Mouse (Mus musculus) 3T3-L1 (cell line): ENCODE results near the gene Eid1.
A peak's percentile ranks its signal among the peaks of the same experiment; 100 is the strongest.

Experiments used
- DNase-seq: peaks from one replicate; pipeline ENCODE4 v3.0.0-alpha.2; 2015; ENCODE audit warnings: low read depth, low spot score

Eid1 gene

DNA sequence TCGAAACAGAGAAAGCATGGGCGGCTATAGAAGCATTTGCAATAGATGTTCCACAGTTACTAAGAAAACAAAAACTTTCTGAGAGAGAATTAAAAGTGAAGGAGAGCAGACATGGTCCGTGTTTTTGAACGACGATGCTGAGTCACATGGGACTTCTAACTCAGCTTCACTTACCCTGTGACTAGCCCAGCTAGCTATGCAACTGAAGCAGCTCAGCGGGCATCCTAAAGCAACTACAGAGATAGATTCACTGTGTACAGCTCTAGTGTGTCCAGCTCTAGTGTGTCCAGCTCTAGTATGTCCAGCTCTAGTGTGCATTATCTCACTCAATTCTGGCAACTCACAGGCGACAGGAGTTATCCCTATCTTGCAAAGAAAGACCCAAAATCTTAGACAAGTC, 5.2 kb upstream of the Eid1 start:
- peak; percentile 72 for DNase-seq

GRCm38 (mm10) chr2:125670846-125671245, 2.0 kb upstream of the Eid1 start:
- DNase-seq: peak; percentile 56

DNA sequence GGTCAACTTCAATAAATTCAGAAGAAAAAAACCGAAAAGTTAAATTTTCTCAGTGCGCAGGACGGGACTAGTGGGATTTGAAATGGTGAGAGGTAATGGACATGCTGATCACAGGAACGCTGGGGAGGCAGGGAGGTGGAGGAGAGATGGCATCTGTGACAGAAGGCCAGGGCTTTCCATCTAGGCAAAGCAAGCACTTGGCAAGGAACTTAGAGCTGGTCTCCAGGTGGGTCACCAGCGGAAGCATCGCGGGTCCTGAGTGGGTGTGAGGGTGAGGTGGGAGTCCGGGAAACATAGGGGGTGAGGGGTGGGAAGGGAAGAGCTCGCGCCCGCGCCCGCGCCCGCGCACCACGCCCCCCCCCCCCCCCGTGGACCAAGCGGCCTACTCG, 333 bp upstream of the Eid1 start:
- DNase-seq: no peak

DNA sequence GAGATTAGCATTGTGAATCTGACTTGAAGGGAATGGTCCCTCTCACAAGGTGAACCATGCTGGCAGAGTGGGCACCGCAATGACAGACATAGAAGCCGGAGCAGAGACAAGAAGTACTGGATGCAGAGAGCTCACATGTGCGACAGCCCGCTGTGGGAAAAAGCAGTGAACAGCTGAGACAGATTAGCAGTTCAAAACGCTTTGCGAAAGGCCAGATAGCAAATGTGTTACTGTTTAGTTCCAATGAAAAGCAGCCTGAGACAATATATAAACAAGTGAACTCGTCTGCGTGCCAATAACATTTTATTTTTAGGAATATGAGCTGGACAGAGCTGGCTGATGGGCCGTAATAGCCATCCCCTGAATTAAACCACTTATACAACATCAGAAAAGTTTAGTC, 8.9 kb downstream of the Eid1 start:
- DNase-seq: no peak

DNA sequence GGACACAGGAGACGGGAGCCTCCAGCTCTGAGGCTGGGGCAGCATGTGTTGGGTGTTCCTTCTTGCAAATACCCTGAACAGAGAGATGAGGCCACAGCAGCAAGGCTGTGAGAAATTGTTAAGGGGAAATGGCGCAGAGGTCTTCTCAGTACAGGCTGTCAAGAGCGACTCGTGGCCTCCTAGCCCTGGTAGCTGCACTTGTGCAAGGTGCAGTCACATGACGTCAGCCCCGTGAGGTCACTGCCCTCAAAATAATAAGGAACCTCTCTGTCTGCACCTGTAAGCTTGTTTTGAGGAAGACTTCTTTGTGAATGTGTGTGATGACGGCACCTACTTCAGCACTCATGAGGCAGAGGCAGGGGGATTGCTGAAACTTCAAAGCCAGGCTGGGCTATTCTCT, 11.0 kb downstream of the Eid1 start:
- DNase-seq: no peak

GRCm38 (mm10) chr2:125684559-125685440, 11.9 kb downstream of the Eid1 start:
- DNase-seq: no peak

DNA sequence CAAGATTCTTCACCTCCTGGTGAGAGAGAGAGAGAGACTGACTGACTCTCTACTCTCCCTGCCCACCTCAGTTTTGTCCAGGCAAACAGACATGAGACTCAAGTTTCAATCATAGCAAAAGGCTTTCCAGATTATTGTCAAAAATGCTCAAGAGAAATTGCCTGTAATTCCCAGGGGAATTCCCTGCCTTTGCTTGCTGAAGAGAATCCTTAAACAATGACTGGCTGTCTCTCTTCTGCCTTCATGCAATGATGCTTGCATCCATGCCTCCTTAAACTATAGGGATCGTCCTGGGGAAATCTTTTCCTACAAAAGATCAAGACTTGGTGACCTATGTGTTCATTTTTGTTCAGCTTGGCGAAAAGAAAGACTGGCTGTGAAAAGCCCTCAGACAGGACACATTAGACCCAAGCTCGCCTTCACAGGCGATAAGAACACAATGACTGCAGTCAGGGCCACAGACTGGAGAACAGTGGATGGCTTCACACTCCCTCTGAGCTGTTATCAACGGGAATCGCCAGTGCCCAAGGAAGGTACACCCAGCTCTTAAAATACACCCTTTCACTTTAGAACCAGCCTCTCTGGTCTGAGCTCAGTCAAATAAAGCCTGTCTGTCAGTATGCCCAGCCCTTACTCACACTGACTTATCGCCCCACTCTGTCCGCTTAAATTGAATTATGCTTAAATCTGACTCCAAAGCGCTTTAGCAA, 12.7 kb downstream of the Eid1 start:
- peak; percentile 59 for DNase-seq

DNA sequence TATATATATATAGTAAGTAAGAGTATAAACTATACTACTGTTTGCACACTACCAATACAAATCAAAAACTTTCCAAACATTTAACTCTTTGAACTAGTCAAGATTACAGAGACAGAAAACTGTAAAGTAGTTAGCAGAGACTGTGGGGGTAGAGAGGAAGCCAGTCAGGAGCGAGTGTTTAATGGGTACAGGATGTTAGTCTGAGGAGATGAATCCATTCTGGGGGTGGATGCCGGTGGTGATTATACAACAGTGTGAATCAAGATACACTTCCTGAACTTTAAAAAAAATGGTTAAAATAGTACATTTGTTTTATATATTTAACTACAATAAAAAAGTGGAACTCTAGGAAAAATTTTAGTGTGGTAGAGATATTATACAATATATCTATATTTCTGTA, 19.1 kb downstream of the Eid1 start:
- no peak for DNase-seq

DNA sequence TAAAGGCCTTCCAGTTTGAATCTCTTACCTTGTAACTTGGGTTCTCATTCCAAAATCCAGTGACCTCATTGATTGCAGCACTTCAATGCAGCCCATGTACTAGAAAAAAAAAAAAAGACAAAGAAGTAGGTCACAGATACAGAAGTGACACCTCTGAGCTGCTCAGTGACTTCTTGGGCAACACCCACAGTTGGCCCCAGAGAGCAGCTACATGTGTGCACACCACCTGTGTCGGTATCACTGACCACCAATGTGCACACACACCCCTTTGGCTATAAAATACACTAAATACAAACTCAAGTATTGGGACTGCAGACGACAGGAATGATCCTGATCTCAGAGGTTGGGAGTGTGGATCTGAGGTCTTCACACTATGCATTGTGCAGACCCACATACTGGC, 21.9 kb downstream of the Eid1 start:
- no peak for DNase-seq

DNA sequence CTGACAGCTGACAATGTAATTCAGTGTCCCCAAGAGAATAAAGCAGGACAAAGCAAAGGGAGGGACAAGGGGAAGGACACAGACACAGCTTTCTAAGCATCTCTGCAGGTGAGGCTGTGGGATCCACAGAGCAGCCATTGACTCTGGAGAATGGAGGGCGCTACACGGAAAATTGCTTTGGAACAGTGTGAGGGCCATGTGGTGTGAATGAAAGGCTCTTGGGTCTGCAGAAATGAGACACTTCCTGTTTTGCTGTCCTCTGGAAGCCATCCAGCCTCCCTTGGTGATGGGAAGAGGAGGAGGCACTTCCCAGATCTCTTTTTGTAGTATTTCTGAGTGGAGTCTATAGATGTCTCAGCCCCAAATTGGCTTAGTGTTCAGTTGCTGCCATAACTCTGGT, 23.3 kb downstream of the Eid1 start:
- peak; percentile 52 for DNase-seq

DNA sequence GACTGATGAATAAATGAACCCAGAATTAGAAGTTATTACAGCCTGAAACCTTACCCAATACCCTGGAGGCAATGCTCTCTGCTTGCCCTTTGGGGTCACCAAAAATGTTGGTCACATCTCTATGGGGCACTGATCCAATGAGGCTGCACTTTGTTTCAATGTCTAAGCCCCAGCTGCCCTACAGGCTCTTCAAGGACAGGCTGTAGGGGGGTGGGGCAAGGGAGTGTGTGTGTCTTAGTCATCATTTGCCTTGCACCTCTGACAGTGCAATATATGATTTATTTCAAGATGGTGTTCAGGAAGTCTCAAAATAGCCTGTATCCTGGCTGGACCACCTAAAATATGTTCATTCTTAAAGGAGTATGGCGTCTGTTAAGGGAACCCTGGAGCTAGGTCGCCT, 28.7 kb downstream of the Eid1 start:
- DNase-seq: peak; percentile 78

GRCm38 (mm10) chr2:125702851-125703250, 30.0 kb downstream of the Eid1 start:
- DNase-seq: no peak

- no peak for DNase-seq
Measured at GRCm38 (mm10) chr2:125704907-125705631, 32.2 kb downstream of the Eid1 start.

DNA sequence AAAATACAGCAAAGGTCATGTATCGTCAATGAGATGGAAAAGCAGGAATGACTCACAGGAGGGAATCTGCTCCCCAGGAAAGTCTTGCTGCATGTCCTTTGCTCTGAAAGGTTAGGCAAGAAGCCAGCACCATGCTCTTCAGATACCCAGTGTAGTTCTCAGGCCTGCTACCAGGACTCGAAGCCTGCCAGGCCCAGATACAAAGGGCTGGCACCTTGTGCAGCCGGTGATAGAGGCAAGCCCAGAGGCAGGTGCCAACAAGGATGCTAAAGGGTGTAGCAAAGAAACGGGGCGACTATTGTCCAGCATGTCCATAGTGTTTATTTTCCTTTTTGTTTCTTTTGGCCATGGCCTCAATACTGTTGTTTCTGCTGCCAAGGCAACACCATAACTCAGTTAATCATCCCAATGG, 33.6 kb downstream of the Eid1 start:
- DNase-seq: peak; percentile 57

DNA sequence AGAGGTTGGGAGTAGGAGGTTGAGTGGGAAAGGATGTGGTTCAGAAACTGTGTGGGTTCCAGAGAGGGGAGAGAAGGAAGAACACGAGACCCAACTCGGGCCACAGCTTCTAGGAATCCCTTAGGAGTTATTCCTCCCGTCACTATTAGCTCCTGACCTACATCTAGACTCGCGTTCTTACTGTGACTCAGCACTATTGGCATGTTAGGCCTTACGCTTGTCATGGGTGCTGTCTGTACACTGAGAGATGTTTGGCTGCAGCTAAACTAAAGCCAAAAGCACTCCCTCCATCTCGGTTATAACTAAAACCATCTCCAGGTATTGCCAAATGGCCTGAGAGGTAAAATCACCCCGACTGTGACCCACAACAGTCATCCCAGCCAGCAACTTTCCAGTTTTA, 43.7 kb downstream of the Eid1 start:
- peak; percentile 76 for DNase-seq

- no peak for DNase-seq
Measured at GRCm38 (mm10) chr2:125723086-125723407, 50.2 kb downstream of the Eid1 start.

- DNase-seq: peak; percentile 74
Measured at GRCm38 (mm10) chr2:125723408-125724085, 50.7 kb downstream of the Eid1 start.

DNA sequence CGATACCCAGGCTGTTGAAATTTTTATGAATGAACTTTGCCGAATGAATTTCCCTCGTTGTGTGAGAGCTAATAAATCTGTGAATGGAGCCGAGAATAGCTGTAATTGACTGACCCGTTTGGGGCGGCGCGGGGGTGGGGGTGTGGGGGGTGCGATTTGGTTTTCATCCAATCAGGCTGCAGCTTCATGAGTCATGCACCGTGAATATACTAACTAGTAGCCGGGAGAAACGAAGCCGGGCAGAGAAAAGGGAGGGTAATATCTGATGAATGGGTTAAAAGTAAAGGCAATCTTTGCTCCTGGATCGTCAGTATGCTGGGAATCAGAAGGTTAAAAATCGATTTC, 51.2 kb downstream of the Eid1 start, which contains the start of gene Shc4:
Gene Shc4, minus strand, starts transcription at position 63 of the 345 bp plus-strand sequence.
- DNase-seq: peak; percentile 78
